Mouse (Mus musculus) intestine, embryonic 14.5 days (tissue): ENCODE results near the gene Fam81a. TPM values are rescaled to one million over a fixed set of nuclear protein-coding genes. Genes with fewer than 3 reads are reported as not detected.
A peak's percentile ranks its signal among the peaks of the same experiment; 100 is the strongest.

Experiments
- ATAC-seq: fragments of 200-750 bp; cut with Nextera tagmentation; replicated peaks from 2 replicates; pipeline ENCODE4 v1.8.0; 2017; ENCODE audit warnings: low read depth, moderate number of reproducible peaks, moderate TSS enrichment, moderate library complexity; ENCODE audit not compliant: low FRiP score, low TSS enrichment
- DNase-seq: peaks from one replicate; pipeline ENCODE4 v3.0.0-alpha.2; 2018; ENCODE audit warnings: low spot score
- H3K27ac ChIP-seq: fragments of 300-500 bp; sonication (generic); 2 replicates; pipeline ENCODE4 v1.5.1; 2014; ENCODE audit warnings: low read depth, mild to moderate bottlenecking, control low read depth
- H3K27me3 ChIP-seq: fragments of 300-500 bp; sonication (generic); replicated peaks from 2 replicates; pipeline ENCODE4 v1.6.1; 2014; ENCODE audit warnings: low read length, control low read depth; ENCODE audit not compliant: control insufficient read depth, insufficient read depth
- H3K36me3 ChIP-seq: fragments of 300-500 bp; sonication (generic); 2 replicates; pipeline ENCODE4 v1.6.1; 2014; ENCODE audit warnings: low read length, control low read depth; ENCODE audit not compliant: control insufficient read depth, insufficient read depth
- H3K4me1 ChIP-seq: fragments of 300-500 bp; sonication (generic); replicated peaks from 2 replicates; pipeline ENCODE4 v1.6.1; 2014; ENCODE audit warnings: low read length, control low read depth, mixed read lengths; ENCODE audit not compliant: control insufficient read depth, insufficient read depth
- H3K4me2 ChIP-seq: fragments of 300-500 bp; sonication (generic); 2 replicates; pipeline ENCODE4 v1.6.1; 2014; ENCODE audit warnings: low read length
- H3K4me3 ChIP-seq: fragments of 300-500 bp; sonication (generic); 2 replicates; pipeline ENCODE4 v1.5.1; 2014; ENCODE audit warnings: low read depth, low read length, control low read depth, mixed read lengths
- H3K9ac ChIP-seq: fragments of 300-500 bp; sonication (generic); 2 replicates; pipeline ENCODE4 v1.6.1; 2014; ENCODE audit warnings: mild to moderate bottlenecking, low read length
- H3K9me3 ChIP-seq: fragments of 300-500 bp; sonication (generic); 2 replicates; pipeline ENCODE4 v1.6.1; 2016; ENCODE audit warnings: low read length, control low read depth; ENCODE audit not compliant: control insufficient read depth
- WGBS: fragments of 180-500 bp; shearing (Covaris S2); extraction: QIAGEN DNeasy Blood & Tissue Kit; methylation state at CpG from one replicate; pipeline ENCODE4 v1.1.7; 2014; 5-methylcytosine and 5-hydroxymethylcytosine counted together
- polyA plus RNA-seq: library from polyadenylated mRNA; unstranded; fragments of >200 nt; fragmentation: Nextera tagmentation; extraction: Ambion mirVana; gene quantifications from 2 replicates; pipeline ENCODE4 v1.2.1, GENCODE M21; 2014

The Fam81a gene
- polyA plus RNA-seq, 1 experiment from 2014 or later, result 6.5 TPM

- DNase-seq, result no peak
- WGBS, result 78% methylated on average over 1 of the region's 1 CpGs
Observed at GRCm38 (mm10) chr9:70135186-70135585, 7.2 kb downstream of the Fam81a start.

GRCm38 (mm10) chr9:70134716-70135115 lies 7.6 kb downstream of the Fam81a start:
- 61% methylated on average over 5 of the region's 5 CpGs for WGBS
- Histone ChIP-seq H3K4me3 (no peak overlapping the region), H3K9ac (no peak overlapping the region), H3K4me1 (no peaks in the 10 kb centered on the region), H3K27me3 (no peaks in the 10 kb centered on the region), H3K36me3 (no peaks in the 10 kb centered on the region), H3K27ac (no peak overlapping the region), H3K4me2 (no peak overlapping the region), H3K9me3 (no peaks in the 10 kb centered on the region)
- ATAC-seq, result no peak
- DNase-seq, result no peak

More at GRCm38 (mm10) chr9:70135186-70135585, 7.2 kb downstream of the Fam81a start:
- Histone ChIP-seq H3K9ac (no peak overlapping the region), H3K4me2 (no peak overlapping the region), H3K4me1 (no peaks in the 10 kb centered on the region), H3K9me3 (no peaks in the 10 kb centered on the region), H3K27ac (no peak overlapping the region), H3K36me3 (no peaks in the 10 kb centered on the region), H3K4me3 (no peak overlapping the region), H3K27me3 (0 out of 2 replicates have a peak, but pooled peaks cover 2% of the 10 kb centered on the region)
- ATAC-seq, result no peak

GRCm38 (mm10) chr9:70134215-70134614 lies 8.1 kb downstream of the Fam81a start:
- WGBS, result 85% methylated on average over 9 of the region's 9 CpGs
- no peak for ATAC-seq

GRCm38 (mm10) chr9:70130786-70131185 lies 11.6 kb downstream of the Fam81a start:
- ATAC-seq (no peak), DNase-seq (no peak)
- Histone ChIP-seq H3K4me1 (no peaks in the 10 kb centered on the region), H3K9me3 (no peaks in the 10 kb centered on the region), H3K27me3 (no peaks in the 10 kb centered on the region), H3K4me3 (no peak overlapping the region), H3K36me3 (no peaks in the 10 kb centered on the region), H3K4me2 (no peak overlapping the region), H3K9ac (no peak overlapping the region), H3K27ac (no peak overlapping the region)
- 89% methylated on average over 5 of the region's 5 CpGs for WGBS

More at GRCm38 (mm10) chr9:70134215-70134614, 8.1 kb downstream of the Fam81a start:
- H3K9ac ChIP-seq, result no peak overlapping the region
- no peak overlapping the region for H3K27ac ChIP-seq
- H3K4me1 ChIP-seq, result no peaks in the 10 kb centered on the region
- no peaks in the 10 kb centered on the region for H3K36me3 ChIP-seq
- H3K4me2 ChIP-seq, result no peak overlapping the region
- H3K9me3 ChIP-seq, result no peaks in the 10 kb centered on the region
- no peak for DNase-seq
- H3K27me3 ChIP-seq, result no peaks in the 10 kb centered on the region
- H3K4me3 ChIP-seq, result no peak overlapping the region

DNA sequence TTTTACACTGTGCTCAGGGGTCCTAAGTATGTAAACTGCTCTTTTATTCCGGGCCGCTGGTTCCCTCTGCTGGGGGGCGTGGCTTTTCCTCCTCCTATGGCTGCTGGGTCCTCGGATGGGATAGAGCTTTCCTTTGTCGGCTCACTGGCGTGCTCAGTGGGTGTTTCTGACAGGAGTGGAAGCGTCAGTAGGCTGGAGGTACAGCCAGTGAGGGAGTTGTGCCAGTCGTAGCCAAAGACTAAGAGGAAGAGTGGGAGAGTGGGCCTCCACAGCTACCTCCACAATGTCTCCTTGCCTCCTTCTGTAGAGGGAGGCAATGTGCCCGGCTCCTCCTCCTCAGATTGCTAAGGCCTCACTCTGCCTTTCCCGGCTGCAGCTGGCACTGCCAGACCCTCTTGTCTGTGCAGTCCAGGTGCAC lies 30.5 kb downstream of the Fam81a start:
- no peaks in the 10 kb centered on the region for H3K4me1 ChIP-seq
- H3K36me3 ChIP-seq, result no peaks in the 10 kb centered on the region
- H3K4me3 ChIP-seq, result no peak overlapping the region
- ATAC-seq (peak; percentile 46; the same call in 1 of the 2 replicates), DNase-seq (peak; percentile 59)
- no peak overlapping the region for H3K9ac ChIP-seq
- H3K9me3 ChIP-seq, result no peaks in the 10 kb centered on the region
- H3K27ac ChIP-seq, result no peak overlapping the region
- H3K4me2 ChIP-seq, result peak overlapping the region; percentile 44
- WGBS, result 7% methylated on average over 10 of the region's 10 CpGs
- 0 out of 2 replicates have a peak, but pooled peaks cover 2% of the 10 kb centered on the region for H3K27me3 ChIP-seq

DNA sequence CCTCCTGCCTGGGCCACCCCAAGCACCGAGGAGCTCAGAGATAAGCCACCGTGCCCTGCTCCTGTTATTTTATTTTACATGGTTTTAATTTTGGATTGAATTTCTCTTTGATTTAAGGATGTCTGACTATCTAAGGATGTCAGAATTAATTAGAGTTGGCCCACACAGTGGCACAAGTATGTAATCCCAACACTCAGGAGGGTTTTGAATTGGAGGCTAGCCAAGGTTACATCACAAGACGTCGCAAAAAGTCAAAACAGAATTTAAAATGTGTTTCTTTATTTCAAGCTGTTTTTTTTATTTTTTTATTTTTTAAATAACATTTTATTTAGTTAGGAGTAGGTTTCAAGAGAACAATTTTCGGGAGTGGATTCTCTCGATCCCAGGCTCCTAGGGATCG lies 31.5 kb downstream of the Fam81a start:
- Histone ChIP-seq H3K9me3 (no peaks in the 10 kb centered on the region), H3K4me1 (no peaks in the 10 kb centered on the region), H3K4me2 (no peak overlapping the region), H3K9ac (no peak overlapping the region), H3K27me3 (0 out of 2 replicates have a peak, but pooled peaks cover 2% of the 10 kb centered on the region), H3K36me3 (no peaks in the 10 kb centered on the region), H3K27ac (no peak overlapping the region), H3K4me3 (no peak overlapping the region)
- no peak for ATAC-seq
- DNase-seq, result no peak
- 72% methylated on average over 7 of the region's 7 CpGs for WGBS

- Histone ChIP-seq H3K4me2 (no peak overlapping the region), H3K9ac (no peak overlapping the region), H3K27me3 (0 out of 2 replicates have a peak, but pooled peaks cover 2% of the 10 kb centered on the region), H3K9me3 (no peaks in the 10 kb centered on the region), H3K27ac (no peak overlapping the region), H3K36me3 (no peaks in the 10 kb centered on the region), H3K4me1 (no peaks in the 10 kb centered on the region), H3K4me3 (no peak overlapping the region)
- peak; percentile 96 for DNase-seq
- no peak for ATAC-seq
- WGBS, result 10% methylated on average over 3 of the region's 3 CpGs
Observed at GRCm38 (mm10) chr9:70109279-70109678, 33.1 kb downstream of the Fam81a start.

DNA sequence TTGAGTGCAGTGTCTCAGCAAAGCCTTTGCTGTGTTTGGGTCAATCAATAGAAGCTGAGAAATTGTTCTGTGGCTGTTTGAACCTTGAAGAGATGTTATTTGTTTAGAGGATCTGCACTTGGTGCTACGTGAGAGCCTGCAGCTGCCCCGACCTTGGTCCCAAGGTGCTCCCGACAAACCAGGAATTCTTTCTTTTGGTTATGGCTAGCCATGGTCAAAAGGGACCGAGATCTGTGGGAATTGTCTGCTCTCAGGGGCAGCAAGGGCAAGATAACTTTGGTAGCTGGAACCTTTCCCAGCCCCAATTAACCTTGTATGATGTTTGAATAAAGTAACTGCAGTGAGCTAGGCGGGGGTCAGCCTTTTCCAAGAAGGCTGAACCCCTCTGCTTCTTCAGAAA lies 34.2 kb downstream of the Fam81a start:
- no peaks in the 10 kb centered on the region for H3K9me3 ChIP-seq
- no peak overlapping the region for H3K9ac ChIP-seq
- H3K27ac ChIP-seq, result no peak overlapping the region
- no peak overlapping the region for H3K4me3 ChIP-seq
- H3K4me1 ChIP-seq, result no peaks in the 10 kb centered on the region
- ATAC-seq, result no peak
- 0 out of 2 replicates have a peak, but pooled peaks cover 2% of the 10 kb centered on the region for H3K27me3 ChIP-seq
- no peak overlapping the region for H3K4me2 ChIP-seq
- WGBS, result 73% methylated on average over 5 of the region's 5 CpGs
- no peaks in the 10 kb centered on the region for H3K36me3 ChIP-seq
- no peak for DNase-seq

DNA sequence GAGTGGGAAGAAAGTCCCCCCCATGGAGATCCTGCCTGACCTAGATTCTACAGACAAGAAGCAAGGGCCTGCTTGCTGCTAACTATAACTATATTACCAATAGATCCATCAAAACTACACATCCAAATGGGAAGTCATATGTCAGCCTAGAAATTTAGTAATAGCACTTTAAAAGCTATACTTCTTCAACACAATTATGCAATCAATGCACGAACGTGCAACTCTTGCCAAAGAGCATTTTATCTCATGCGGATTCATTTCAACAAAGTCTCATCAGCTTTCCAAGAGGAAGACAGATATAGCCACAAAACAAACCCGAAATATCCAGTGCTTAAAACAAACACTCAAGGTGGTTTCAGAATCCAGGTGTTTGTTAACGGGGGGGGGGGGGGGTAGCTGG lies 36.8 kb downstream of the Fam81a start:
- H3K36me3 ChIP-seq, result no peaks in the 10 kb centered on the region
- no peaks in the 10 kb centered on the region for H3K4me1 ChIP-seq
- H3K27ac ChIP-seq, result no peak overlapping the region
- WGBS, result 74% methylated on average over 5 of the region's 5 CpGs
- no peak overlapping the region for H3K4me3 ChIP-seq
- no peak for ATAC-seq
- no peak for DNase-seq
- H3K9me3 ChIP-seq, result no peaks in the 10 kb centered on the region
- no peak overlapping the region for H3K9ac ChIP-seq
- no peak overlapping the region for H3K4me2 ChIP-seq
- H3K27me3 ChIP-seq, result no peaks in the 10 kb centered on the region
